Mouse (Mus musculus) G1E (cell line): ENCODE measurements around the gene Fgfr2.

Experiments used
- CTCF ChIP-seq: IDR thresholded peaks from 2 replicates; pipeline ENCODE4 v1.5.1; 2012; ENCODE audit warnings: low read depth, low read length, inconsistent platforms, mixed read lengths
- GATA1 ChIP-seq: IDR thresholded peaks from 2 replicates; pipeline ENCODE4 v1.6.1; 2012; ENCODE audit warnings: borderline replicate concordance, low read length, inconsistent platforms, mixed read lengths
- TAL1 ChIP-seq: conservative IDR thresholded peaks from 2 replicates; pipeline ENCODE4 v1.6.1; 2012; ENCODE audit warnings: low read depth, low read length, inconsistent platforms, mixed read lengths

- no peak for TF ChIP-seq CTCF
- TF ChIP-seq TAL1: no peak
- no peak for TF ChIP-seq GATA1
These were observed 1110.0 kb downstream of the Fgfr2 start for GRCm38 (mm10) chr7:132012969-132013679.
